Mouse (Mus musculus): Measurements from ENCODE around the gene Gm21119. TPM values are rescaled to one million over a fixed set of nuclear protein-coding genes. Genes with fewer than 3 reads are reported as not detected.
"Not testable (repeated sequence)": the region's sequence is repeated elsewhere in the genome, so short reads cannot be mapped to it uniquely, and the experiment has no call there.

Gm21119 gene
- polyA plus RNA-seq, 1 experiment from 2014 or later = 0.24 TPM

DNA sequence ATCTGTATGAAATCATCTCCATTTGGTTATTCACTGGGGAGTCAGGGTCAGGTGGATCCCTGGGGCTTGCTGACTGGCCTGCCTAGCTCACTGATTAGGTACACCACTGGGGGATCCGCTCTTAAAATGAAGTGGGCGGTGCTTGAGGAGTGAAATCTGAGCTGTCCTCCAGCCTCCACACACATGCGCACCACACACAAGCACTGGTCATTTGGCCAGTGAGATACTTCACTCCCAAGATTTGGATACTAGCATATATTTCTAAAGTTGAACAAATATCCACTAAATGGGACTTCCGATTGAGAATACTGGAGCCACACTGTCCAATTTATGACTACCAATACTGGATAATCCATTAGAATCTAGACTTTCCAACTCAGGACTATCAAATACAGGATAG is 20.9 kb upstream of the Gm21119 start:
- H3K9me3 ChIP-seq (replicated peaks; ENCODE audit: control insufficient read depth, low read length, poor library complexity, severe bottlenecking); H3K36me3 ChIP-seq (ENCODE audit: control insufficient read depth, insufficient read depth, low read length); H3K9ac ChIP-seq (ENCODE audit: low read depth, low read length); H3K4me3 ChIP-seq (ENCODE audit: low read depth, low read length); H3K4me2 ChIP-seq (ENCODE audit: low read length); H3K27ac ChIP-seq (ENCODE audit: low read length); ATAC-seq; H3K4me1 ChIP-seq (ENCODE audit: control insufficient read depth, insufficient read depth, low read length); H3K27me3 ChIP-seq (ENCODE audit: control insufficient read depth, insufficient read depth, low read depth, low read length): not testable (repeated sequence)
- no CpG with 5 or more reads among the region's 4 CpGs for WGBS

DNA sequence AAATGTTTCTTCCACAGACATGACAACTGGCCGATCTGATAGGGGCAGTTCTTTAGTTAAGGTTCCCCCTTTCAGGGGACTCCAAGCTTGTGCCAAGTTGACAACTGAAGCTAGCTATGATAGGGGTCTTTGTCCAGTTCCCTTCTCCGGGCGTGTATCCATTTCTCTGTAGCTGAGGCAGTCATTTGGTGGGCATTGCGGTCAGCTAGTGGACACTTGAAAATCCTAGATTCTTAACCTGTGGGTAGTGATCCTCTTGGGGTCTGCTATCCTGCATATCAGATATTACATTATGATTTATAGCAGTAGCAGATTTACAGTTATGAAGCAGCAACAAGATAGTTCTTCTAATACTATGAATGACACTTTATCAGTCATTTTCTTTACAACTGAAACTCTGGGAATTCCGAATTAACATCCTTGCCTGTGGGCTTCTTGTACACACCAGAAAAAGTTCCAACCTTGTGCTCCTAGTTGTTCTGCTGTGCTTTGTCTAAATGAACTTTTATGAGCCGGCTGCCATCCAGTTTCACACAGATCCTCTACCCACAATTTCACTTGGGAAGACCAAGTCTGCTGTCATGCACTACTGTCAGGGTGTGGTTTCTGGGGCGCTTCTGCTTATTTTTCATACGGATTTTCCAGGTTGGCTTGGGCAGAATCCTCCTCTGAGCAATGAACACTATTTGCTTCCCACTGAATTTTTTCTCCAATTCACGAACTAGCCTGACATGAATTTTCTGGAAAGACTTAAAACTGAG is 18.5 kb upstream of the Gm21119 start:
- H3K9me3 ChIP-seq (replicated peaks; ENCODE audit: control insufficient read depth, low read length, poor library complexity, severe bottlenecking); H3K27ac ChIP-seq (ENCODE audit: low read length); H3K36me3 ChIP-seq (ENCODE audit: control insufficient read depth, insufficient read depth, low read length); H3K27me3 ChIP-seq (ENCODE audit: control insufficient read depth, insufficient read depth, low read depth, low read length); ATAC-seq; H3K4me2 ChIP-seq (ENCODE audit: low read length); H3K4me1 ChIP-seq (ENCODE audit: control insufficient read depth, insufficient read depth, low read length); H3K9ac ChIP-seq (ENCODE audit: low read depth, low read length); H3K4me3 ChIP-seq (ENCODE audit: low read depth, low read length): not testable (repeated sequence)
- WGBS = 91% methylated on average over 6 of the region's 9 CpGs

GRCm38 (mm10) chr8:20596842-20597708 is 17.6 kb upstream of the Gm21119 start:
- not testable (repeated sequence) for H3K36me3 ChIP-seq (ENCODE audit: control insufficient read depth, insufficient read depth, low read length); H3K9ac ChIP-seq (ENCODE audit: low read depth, low read length); H3K27me3 ChIP-seq (ENCODE audit: control insufficient read depth, insufficient read depth, low read depth, low read length); H3K9me3 ChIP-seq (replicated peaks; ENCODE audit: control insufficient read depth, low read length, poor library complexity, severe bottlenecking); H3K4me1 ChIP-seq (ENCODE audit: control insufficient read depth, insufficient read depth, low read length); H3K4me3 ChIP-seq (ENCODE audit: low read depth, low read length); H3K4me2 ChIP-seq (ENCODE audit: low read length); H3K27ac ChIP-seq (ENCODE audit: low read length)
- peak; percentile 73 for ATAC-seq
- 82% methylated on average over 9 of the region's 13 CpGs for WGBS

- not testable (repeated sequence) for H3K27ac ChIP-seq (ENCODE audit: low read length); H3K4me1 ChIP-seq (ENCODE audit: control insufficient read depth, insufficient read depth, low read length); H3K36me3 ChIP-seq (ENCODE audit: control insufficient read depth, insufficient read depth, low read length); H3K4me3 ChIP-seq (ENCODE audit: low read depth, low read length); H3K27me3 ChIP-seq (ENCODE audit: control insufficient read depth, insufficient read depth, low read depth, low read length); H3K9ac ChIP-seq (ENCODE audit: low read depth, low read length); H3K9me3 ChIP-seq (replicated peaks; ENCODE audit: control insufficient read depth, low read length, poor library complexity, severe bottlenecking); H3K4me2 ChIP-seq (ENCODE audit: low read length)
- ATAC-seq = peak; percentile 86
- WGBS = 79% methylated on average over 5 of the region's 10 CpGs
Measured at GRCm38 (mm10) chr8:20598300-20599170, 16.2 kb upstream of the Gm21119 start.

DNA sequence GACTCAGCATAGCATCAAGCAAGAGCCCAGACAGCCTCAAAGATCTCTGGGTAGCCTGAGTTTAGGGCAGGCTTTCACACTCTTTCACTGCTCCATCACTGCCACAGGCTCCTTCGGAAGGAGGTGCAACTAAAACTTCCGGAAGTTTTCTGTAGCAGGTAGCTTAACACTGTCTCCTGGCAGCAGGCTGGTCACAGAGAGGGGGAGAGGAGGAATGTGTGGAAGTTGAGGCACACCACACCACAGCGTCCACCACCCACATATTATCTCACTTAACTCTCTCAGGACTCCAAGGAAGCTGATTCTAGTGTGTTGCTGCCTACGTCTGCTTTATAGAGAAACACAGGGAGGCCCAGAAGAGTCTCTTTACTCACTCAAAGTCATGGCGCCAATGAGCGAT is 15.4 kb upstream of the Gm21119 start:
- not testable (repeated sequence) for H3K9ac ChIP-seq (ENCODE audit: low read depth, low read length); H3K4me3 ChIP-seq (ENCODE audit: low read depth, low read length); H3K36me3 ChIP-seq (ENCODE audit: control insufficient read depth, insufficient read depth, low read length); H3K27me3 ChIP-seq (ENCODE audit: control insufficient read depth, insufficient read depth, low read depth, low read length); H3K4me1 ChIP-seq (ENCODE audit: control insufficient read depth, insufficient read depth, low read length); ATAC-seq; H3K27ac ChIP-seq (ENCODE audit: low read length); H3K9me3 ChIP-seq (replicated peaks; ENCODE audit: control insufficient read depth, low read length, poor library complexity, severe bottlenecking); H3K4me2 ChIP-seq (ENCODE audit: low read length)
- 83% methylated on average over 3 of the region's 6 CpGs for WGBS

GRCm38 (mm10) chr8:20610856-20611255 is 3.9 kb upstream of the Gm21119 start:
- not testable (repeated sequence) for H3K27me3 ChIP-seq (ENCODE audit: control insufficient read depth, insufficient read depth, low read depth, low read length); H3K4me1 ChIP-seq (ENCODE audit: control insufficient read depth, insufficient read depth, low read length); H3K9ac ChIP-seq (ENCODE audit: low read depth, low read length); H3K27ac ChIP-seq (ENCODE audit: low read length); H3K4me2 ChIP-seq (ENCODE audit: low read length); H3K36me3 ChIP-seq (ENCODE audit: control insufficient read depth, insufficient read depth, low read length); ATAC-seq; H3K9me3 ChIP-seq (replicated peaks; ENCODE audit: control insufficient read depth, low read length, poor library complexity, severe bottlenecking); H3K4me3 ChIP-seq (ENCODE audit: low read depth, low read length)
- WGBS = no CpG with 5 or more reads among the region's 1 CpGs

- H3K4me1 ChIP-seq (ENCODE audit: control insufficient read depth, insufficient read depth, low read length); H3K4me2 ChIP-seq (ENCODE audit: low read length); H3K4me3 ChIP-seq (ENCODE audit: low read depth, low read length); H3K27ac ChIP-seq (ENCODE audit: low read length); H3K36me3 ChIP-seq (ENCODE audit: control insufficient read depth, insufficient read depth, low read length); ATAC-seq; H3K9ac ChIP-seq (ENCODE audit: low read depth, low read length); H3K9me3 ChIP-seq (replicated peaks; ENCODE audit: control insufficient read depth, low read length, poor library complexity, severe bottlenecking); H3K27me3 ChIP-seq (ENCODE audit: control insufficient read depth, insufficient read depth, low read depth, low read length): not testable (repeated sequence)
Measured at GRCm38 (mm10) chr8:20612721-20613120, 2.0 kb upstream of the Gm21119 start.

- not testable (repeated sequence) for H3K27me3 ChIP-seq (ENCODE audit: control insufficient read depth, insufficient read depth, low read depth, low read length); H3K9ac ChIP-seq (ENCODE audit: low read depth, low read length); H3K4me3 ChIP-seq (ENCODE audit: low read depth, low read length); H3K36me3 ChIP-seq (ENCODE audit: control insufficient read depth, insufficient read depth, low read length); H3K4me2 ChIP-seq (ENCODE audit: low read length); H3K9me3 ChIP-seq (replicated peaks; ENCODE audit: control insufficient read depth, low read length, poor library complexity, severe bottlenecking); H3K27ac ChIP-seq (ENCODE audit: low read length); ATAC-seq; H3K4me1 ChIP-seq (ENCODE audit: control insufficient read depth, insufficient read depth, low read length)
- 58% methylated on average over 1 of the region's 1 CpGs for WGBS
Measured at GRCm38 (mm10) chr8:20630766-20631165, 16.0 kb downstream of the Gm21119 start.
